Mouse (Mus musculus) heart, postnatal 14 days (tissue): ENCODE results near the gene Casc4. TPM values are rescaled to one million over a fixed set of nuclear protein-coding genes. Genes with fewer than 3 reads are reported as not detected.

Experiments used
- DNase-seq, 2 experiments: peaks; one replicate each; pipeline ENCODE4 v3.0.0; 2021 to 2022
- intact Hi-C: fragments of 180-260 bp; cut with DNase I; formaldehyde crosslinking; loops from one replicate; pipeline ENCODE4 v1.15.1; 2025
- long read RNA-seq, 2 experiments: library from polyadenylated mRNA; stranded (forward); transcript quantifications; one replicate each; pipeline ENCODE4 v2.0.0; 2021
- total RNA-seq, 2 experiments: library from RNA; stranded (reverse); gene quantifications; 2 replicates each; pipeline ENCODE4 v1.2.3; 2021

Casc4 gene
- total RNA-seq, result 10 to 100 TPM; 12.7 to 13.7 TPM
- long read RNA-seq, experiment 1, full-length matches to known transcripts, result 3 of 4 reads
- long read RNA-seq, experiment 1, partial matches to known transcripts, result 0 of 4 reads
- long read RNA-seq, experiment 1, other reads (novel, unspliced or antisense), result 1 of 4 reads
- long read RNA-seq, experiment 2, full-length matches to known transcripts, result 4 of 7 reads
- long read RNA-seq, experiment 2, partial matches to known transcripts, result 1 of 7 reads
- long read RNA-seq, experiment 2, other reads (novel, unspliced or antisense), result 2 of 7 reads

DNA sequence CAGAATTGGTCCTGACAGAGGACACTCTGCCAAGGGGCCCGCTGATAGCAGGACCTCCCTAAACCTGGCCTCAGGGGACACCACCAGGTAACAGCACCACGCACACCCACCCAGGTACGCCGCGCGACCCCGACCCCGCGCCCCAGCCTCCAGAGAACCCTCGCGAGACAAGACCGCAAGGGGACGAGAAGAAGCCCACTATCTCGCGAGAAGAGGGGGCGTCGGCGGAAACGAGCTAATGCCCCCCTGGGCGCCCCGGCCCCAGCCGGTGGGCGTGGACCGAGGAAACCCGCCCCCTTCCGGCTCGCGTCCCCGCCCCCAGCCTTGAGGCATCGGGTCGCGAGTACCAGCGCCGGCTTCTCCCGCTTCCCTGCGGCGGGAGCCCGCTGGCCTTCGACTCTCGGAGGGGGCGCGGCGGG lies at the start of gene Casc4:
Gene Casc4 (plus strand): TSS at position 339 of the 419 bp plus-strand sequence.
- intact Hi-C loops, result no loop called here
- DNase-seq, result peak; percentile 83 to 91

DNA sequence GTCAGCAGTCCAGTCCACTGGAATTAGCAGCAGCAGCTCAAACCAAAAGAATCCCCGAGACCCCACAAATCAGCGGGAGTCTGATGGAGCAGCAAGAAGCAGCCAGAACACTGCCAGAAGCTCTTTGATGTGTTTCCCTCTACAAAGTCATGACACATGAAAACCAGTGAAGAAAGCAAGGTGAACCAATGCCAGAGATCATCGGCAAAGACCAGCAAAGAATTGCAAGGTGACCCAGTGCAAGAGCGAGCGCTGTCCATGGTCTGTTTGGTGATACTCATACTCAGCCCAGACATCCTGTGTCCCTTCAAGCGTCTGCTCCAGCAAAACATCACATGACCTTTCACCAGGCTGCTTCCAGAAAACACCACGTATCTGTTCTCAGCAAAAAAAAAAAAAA lies 45.0 kb upstream of the Casc4 start:
- intact Hi-C loops, result no loop called here
- DNase-seq, result no peak

- intact Hi-C loops, result no loop called here
- DNase-seq, result no peak
Observed at GRCm38 (mm10) chr2:121824653-121825052, 42.1 kb upstream of the Casc4 start.

GRCm38 (mm10) chr2:121826189-121826588 lies 40.6 kb upstream of the Casc4 start:
- intact Hi-C loops, result no loop called here
- DNase-seq, result no peak

DNA sequence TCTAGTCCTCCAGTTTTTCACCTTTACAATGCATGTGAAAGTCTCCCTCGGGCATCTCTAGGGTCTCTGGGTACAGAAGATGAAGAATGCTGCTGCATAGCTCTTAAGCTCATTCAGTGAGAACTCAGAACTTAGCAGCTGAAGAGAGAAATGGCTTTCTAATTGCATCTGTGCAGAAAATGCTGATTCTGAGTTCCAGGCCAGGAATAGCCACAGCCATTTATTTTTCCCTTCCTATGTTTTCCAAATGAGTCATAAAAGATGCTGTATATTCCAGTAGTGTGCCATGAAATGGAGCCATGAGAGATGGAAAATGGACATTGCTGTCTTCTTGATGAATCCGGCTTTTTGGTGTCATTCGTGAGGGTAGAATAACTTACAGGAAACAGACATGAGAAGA lies 38.4 kb upstream of the Casc4 start:
- no peak for DNase-seq
- intact Hi-C loops, result no loop called here

- peak; percentile 48 to 65 for DNase-seq
- intact Hi-C loops, result loop anchor here (1.0 to 5.0 kb wide), 2 partner anchors 135 to 261 kb away; no protein-coding TSS in a partner anchor
Observed at GRCm38 (mm10) chr2:121832484-121832894, 34.3 kb upstream of the Casc4 start.

DNA sequence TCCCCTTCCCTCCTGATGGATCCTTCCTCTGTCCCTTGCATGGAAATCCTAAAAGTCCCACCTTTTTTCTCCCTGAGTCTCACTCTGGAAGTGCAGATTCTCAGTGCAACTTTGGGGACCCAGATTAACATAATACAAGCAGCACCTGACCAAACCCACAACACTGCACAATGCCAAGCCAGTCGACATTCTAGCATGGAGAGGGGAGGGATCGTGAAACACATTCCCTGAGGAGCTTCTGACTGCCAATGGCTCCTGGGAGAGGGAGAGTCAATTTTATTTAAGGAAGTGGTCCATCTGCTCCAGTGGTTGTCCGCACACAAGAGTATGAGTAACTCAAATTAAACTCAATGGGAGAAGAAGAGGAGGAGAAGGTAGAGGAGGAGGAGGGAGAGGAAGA lies 31.8 kb upstream of the Casc4 start:
- no peak for DNase-seq
- intact Hi-C loops, result loop anchor here (5.0 kb wide), 1 partner anchor 138 kb away; no protein-coding TSS in a partner anchor

DNA sequence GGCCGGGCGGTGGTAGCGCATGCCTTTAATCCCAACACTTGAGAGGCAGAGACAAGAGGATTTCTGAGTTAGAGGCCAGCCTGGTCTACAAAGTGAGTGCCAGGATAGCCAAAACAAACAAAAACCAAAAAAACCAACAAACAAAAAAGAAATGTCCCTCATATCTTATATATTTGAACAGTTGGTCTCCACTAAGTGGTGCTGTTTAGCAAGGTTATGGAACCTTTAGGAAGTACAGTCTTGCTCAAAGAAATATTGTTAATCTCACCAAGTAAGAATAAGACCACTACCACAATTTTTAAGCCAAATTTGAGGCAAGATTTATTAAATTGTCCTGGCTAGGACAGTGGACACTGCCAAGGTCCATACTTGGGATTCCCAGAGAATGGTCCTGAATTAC lies 25.3 kb upstream of the Casc4 start:
- intact Hi-C loops, result no loop called here
- no peak for DNase-seq

GRCm38 (mm10) chr2:121842249-121842648 lies 24.5 kb upstream of the Casc4 start:
- DNase-seq, result no peak
- intact Hi-C loops, result no loop called here

GRCm38 (mm10) chr2:121846050-121846449 lies 20.7 kb upstream of the Casc4 start:
- no peak for DNase-seq
- intact Hi-C loops, result no loop called here

- intact Hi-C loops, result no loop called here
- DNase-seq, result no peak
Observed at GRCm38 (mm10) chr2:121852045-121852444, 14.7 kb upstream of the Casc4 start.

- intact Hi-C loops, result no loop called here
- no peak for DNase-seq
Observed at GRCm38 (mm10) chr2:121853974-121854373, 12.8 kb upstream of the Casc4 start.

GRCm38 (mm10) chr2:121859380-121859980 lies 7.3 kb upstream of the Casc4 start:
- DNase-seq, result no peak
- intact Hi-C loops, result no loop called here

DNA sequence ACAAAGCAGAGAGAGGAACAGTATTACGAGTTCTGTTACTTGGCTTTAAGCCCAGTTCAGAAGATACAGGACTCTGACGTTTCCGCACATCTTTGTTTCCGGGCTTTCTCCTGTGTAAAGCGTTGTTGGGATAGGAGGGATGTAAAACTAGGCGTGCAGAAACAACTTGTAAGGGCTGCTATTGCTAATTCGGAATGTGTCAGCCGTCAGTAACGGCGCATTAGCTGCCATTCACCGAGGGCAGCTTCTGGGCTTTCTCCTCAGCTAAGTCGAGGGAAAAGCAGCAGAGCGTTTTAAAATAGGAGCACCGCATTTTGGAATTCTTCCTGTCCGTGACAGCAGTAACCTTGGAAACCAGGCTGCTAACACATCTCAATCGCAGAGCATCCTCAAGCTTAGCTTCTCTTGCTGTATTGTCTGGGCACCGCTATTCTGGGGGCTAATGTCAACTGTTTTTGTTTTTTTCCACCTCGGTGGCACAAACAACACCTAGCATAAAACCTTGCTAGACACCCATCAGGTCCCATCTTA lies 634 bp upstream of the Casc4 start:
- peak; percentile 2 to 10 for DNase-seq
- intact Hi-C loops, result no loop called here

- intact Hi-C loops, result no loop called here
Observed at GRCm38 (mm10) chr2:121867051-121867928, 520 bp downstream of the Casc4 start.

DNA sequence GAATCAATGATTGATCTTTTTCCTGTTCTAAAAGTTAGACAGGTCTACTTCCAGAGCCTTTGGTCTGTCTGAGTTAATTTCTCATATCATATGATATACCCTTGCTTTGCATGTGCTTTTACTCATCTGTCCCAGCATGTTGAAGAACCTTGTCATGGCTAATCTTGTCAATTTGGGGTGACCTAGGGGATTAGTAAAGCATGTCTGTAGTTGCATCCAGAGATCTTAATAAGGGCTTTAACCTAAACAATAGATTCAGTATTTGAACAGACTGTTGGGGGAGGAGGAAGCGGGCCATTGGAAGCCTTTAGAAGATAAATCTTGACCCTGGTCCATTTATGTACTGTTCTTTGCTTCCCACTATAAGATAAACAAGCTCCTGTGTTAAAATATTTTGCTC lies 12.7 kb downstream of the Casc4 start:
- DNase-seq, result no peak
- intact Hi-C loops, result no loop called here

More at GRCm38 (mm10) chr2:121867051-121867928, 520 bp downstream of the Casc4 start:
- DNase-seq, result no peak

DNA sequence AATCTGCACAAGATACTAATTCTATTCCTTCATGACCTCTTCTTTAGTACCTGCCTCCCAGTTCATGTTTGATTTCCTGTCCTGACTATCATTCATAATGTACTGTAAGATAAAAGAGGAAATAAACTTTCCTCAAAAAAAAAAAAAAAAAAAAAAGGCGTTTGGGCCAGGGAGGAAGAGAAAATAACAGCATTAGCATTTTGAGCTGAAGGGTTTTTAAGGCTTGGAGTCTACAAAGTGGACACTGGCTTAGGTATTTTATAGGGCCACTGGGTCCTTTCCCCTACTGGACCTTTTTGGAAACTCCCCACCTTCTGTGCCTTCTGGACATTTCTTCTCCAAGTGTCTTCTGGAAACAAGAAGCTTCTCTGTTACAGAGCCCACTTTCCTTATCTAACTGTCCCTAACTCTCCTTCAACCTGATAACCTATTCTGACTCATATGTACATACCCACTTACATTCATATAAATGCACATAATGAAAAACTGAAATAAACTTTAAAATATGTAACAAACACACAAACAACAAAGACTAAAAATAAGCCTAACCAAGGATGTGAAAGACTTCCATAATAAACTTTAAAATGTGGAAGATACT lies 18.8 kb downstream of the Casc4 start:
- DNase-seq, result no peak
- intact Hi-C loops, result no loop called here

- intact Hi-C loops, result no loop called here
Observed at GRCm38 (mm10) chr2:121886406-121886805, 19.6 kb downstream of the Casc4 start.

DNA sequence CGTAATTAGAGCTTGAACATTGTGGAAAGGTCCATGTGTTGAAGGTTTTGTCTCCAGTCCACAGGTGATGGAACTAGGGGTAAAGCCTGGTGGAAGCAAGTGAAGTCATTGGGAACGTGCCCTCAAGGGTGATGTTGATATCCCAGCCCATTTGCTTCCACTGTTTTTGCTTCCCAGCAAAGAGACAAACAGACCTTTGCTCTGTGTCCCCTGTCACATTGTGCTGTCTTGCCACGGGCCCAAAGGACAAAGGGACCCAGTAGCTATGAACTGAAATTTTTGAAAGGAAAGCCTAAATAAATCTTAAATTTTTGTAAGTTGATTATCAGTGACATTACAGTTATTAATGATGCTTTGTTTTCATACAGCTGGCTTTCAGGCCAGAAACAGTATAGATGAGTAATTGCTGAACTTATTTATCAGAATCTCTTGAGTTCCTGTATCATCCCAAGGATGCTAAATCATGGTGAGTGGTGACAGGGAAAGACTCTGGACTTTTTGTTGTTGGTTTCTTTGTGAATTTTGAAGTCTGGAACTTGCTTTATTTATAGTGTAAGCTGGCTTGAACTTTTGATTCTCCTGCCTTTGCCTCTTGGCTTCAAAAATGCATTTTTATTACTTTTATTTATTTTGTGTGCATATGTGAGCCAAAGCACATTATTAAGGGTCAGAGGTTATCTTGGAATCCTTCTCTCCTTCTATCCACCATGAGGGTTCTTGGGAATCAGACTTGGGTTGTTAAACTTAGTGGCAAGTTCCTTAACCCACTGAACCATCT lies 22.1 kb downstream of the Casc4 start:
- intact Hi-C loops, result no loop called here
- no peak for DNase-seq

More at GRCm38 (mm10) chr2:121886406-121886805, 19.6 kb downstream of the Casc4 start:
- no peak for DNase-seq

DNA sequence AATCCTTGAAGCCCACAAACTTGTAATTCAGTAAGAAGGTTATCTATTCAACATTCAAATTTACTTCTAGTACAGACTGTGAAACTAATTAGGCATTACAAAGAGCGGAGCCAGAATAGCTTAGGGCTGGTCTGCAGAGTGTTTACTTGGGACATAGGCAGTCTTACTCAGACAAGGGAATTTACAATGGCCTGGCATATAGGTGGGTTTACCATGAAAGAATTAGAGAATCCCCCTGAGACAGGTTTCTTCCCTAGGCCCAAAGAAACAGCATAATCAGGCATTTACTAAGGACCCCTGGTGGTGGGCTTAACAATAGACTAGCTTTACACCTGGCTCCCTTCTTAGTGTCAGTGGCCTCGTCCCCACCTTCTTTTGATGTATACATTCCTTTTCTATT lies 28.5 kb downstream of the Casc4 start:
- intact Hi-C loops, result no loop called here
- no peak for DNase-seq
